Mouse (Mus musculus): ENCODE data around the gene E2f6. TPM values are rescaled to one million over a fixed set of nuclear protein-coding genes. Genes with fewer than 3 reads are reported as not detected.

Gene E2f6
- polyA plus RNA-seq, 1 experiment from 2014 or later = 65.4 TPM

DNA sequence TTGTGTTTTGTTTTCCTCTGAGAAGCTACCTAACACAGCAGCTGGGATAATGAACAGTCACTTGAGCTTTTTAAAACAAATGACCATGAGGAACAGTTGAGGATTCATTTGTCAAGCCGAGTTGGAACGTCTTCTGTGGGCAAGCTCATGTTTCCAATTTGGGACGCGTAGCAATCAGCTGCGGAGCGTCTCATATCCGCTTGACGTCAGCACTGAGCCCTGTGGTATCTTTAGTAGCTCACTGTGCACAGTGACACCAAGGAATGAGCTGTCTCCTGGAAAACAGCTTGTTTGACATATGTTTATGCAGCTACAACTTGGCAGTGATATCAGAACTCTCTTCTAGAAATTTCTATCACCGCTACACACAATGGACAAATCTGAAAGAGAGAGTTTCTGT is 25.4 kb downstream of the E2f6 start:
- 77% methylated on average over 9 of the region's 9 CpGs for WGBS
- H3K9me3 ChIP-seq = peaks cover 9% of the 10 kb centered on the region; the same call in 1 of the 2 replicates

DNA sequence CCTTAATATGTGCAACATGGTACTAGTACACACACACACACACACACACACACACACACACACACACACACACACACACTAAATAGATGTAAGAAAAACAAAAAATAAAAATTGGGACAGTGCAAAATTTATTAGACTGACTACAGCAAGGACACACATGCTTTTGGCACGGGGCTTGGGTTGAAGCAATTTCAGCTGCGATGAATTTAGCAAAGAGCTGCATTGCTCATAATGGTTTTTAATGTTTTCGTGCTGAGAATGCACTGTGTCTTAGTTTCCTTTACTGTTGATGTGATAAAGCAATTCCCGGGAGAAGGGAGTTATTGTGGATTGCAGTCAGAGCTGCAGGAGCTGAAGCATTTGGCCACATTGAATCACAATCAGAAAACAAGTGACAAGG is 27.0 kb downstream of the E2f6 start:
- no peak overlapping the region for H3K27ac ChIP-seq
- DNase-seq (ENCODE audit: low spot score) = no peak
- no peaks in the 10 kb centered on the region for H3K27me3 ChIP-seq (ENCODE audit: insufficient read depth, poor library complexity, severe bottlenecking)
- no peaks in the 10 kb centered on the region for H3K36me3 ChIP-seq
- peaks cover 9% of the 10 kb centered on the region; the same call in 1 of the 2 replicates for H3K9me3 ChIP-seq
- 0 out of 2 replicates have a peak, but pooled peaks cover 12% of the 10 kb centered on the region for H3K4me1 ChIP-seq (replicated peaks)
- WGBS = 93% methylated on average over 4 of the region's 4 CpGs
- H3K4me3 ChIP-seq = no peak overlapping the region

More for the DNA sequence above, 25.4 kb downstream of the E2f6 start:
- Histone ChIP-seq H3K27me3 (ENCODE audit: insufficient read depth, poor library complexity, severe bottlenecking) (no peaks in the 10 kb centered on the region), H3K36me3 (no peaks in the 10 kb centered on the region), H3K4me1 (replicated peaks) (peaks cover 12% of the 10 kb centered on the region; the same call in 1 of the 2 replicates), H3K4me3 (no peak overlapping the region), H3K27ac (no peak overlapping the region)
- DNase-seq (ENCODE audit: low spot score) = no peak

- 85% methylated on average over 8 of the region's 8 CpGs for WGBS
Observed at GRCm38 (mm10) chr12:16840842-16841782, 30.3 kb downstream of the E2f6 start.

GRCm38 (mm10) chr12:16844623-16845592 is 34.1 kb downstream of the E2f6 start:
- Histone ChIP-seq H3K27me3 (ENCODE audit: insufficient read depth, poor library complexity, severe bottlenecking) (no peaks in the 10 kb centered on the region), H3K9me3 (no peaks in the 10 kb centered on the region), H3K4me3 (no peak overlapping the region), H3K4me1 (replicated peaks) (peaks cover 3% of the 10 kb centered on the region), H3K27ac (no peak overlapping the region), H3K36me3 (no peaks in the 10 kb centered on the region)
- no peak for DNase-seq (ENCODE audit: low spot score)
- WGBS = 75% methylated on average over 14 of the region's 14 CpGs

More at GRCm38 (mm10) chr12:16840842-16841782, 30.3 kb downstream of the E2f6 start:
- Histone ChIP-seq H3K4me3 (no peak overlapping the region), H3K27me3 (ENCODE audit: insufficient read depth, poor library complexity, severe bottlenecking) (no peaks in the 10 kb centered on the region), H3K36me3 (no peaks in the 10 kb centered on the region), H3K4me1 (replicated peaks) (0 out of 2 replicates have a peak, but pooled peaks cover 2% of the 10 kb centered on the region), H3K9me3 (peaks cover 9% of the 10 kb centered on the region; the same call in 1 of the 2 replicates), H3K27ac (no peak overlapping the region)
- no peak for DNase-seq (ENCODE audit: low spot score)

DNA sequence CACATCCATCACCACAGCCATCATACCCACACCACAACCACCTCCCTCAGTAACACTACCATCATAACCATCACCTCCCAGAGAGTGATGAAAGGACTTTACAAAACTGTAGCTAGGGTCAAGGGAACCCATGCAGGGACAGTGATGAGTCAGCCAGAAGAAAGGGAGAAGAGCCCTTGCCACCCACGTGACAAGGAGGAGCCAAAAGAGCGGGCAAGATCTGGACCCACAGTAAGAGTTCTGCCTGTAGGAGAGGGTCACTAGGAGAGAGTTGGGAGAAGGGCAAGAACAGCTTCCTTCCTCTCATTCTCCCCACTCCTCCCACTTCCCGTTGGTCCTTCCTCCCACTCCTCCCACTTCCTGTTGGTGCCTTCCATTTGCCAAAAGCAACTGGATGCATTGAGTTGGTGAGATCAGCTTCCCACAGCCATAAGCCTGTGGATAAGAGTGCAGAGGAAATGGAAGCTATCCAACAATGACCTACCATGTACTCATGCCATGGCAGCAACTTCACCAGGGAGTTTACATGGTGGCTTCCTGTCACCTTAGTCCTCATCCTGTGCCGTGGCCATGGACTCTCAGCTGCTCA is 36.5 kb downstream of the E2f6 start:
- WGBS = 87% methylated on average over 4 of the region's 4 CpGs
- Histone ChIP-seq H3K4me3 (no peak overlapping the region), H3K4me1 (replicated peaks) (peaks cover 19% of the 10 kb centered on the region), H3K9me3 (no peaks in the 10 kb centered on the region), H3K27ac (no peak overlapping the region), H3K36me3 (no peaks in the 10 kb centered on the region), H3K27me3 (ENCODE audit: insufficient read depth, poor library complexity, severe bottlenecking) (no peaks in the 10 kb centered on the region)
- DNase-seq (ENCODE audit: low spot score) = no peak

DNA sequence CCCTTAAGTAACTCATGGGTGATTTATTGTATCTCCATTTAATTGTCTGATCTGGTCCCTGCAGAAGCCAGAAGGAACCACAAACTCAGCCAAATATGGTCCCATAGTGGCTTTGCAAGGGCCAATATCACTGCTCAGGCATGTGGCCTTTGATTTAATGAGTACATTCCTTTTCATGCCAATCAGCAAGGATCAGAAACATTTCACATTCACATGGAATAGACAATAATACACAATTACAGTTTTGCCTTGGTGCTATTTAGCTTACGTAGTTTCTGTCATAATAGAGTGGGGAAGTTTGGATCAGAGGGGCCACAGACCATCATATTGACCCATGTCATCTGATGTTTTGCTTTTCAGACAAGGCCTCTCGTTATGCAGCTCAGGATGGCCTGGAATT is 37.7 kb downstream of the E2f6 start:
- 85% methylated on average over 2 of the region's 2 CpGs for WGBS

GRCm38 (mm10) chr12:16849821-16850220 is 39.1 kb downstream of the E2f6 start:
- Histone ChIP-seq H3K27me3 (ENCODE audit: insufficient read depth, poor library complexity, severe bottlenecking) (no peaks in the 10 kb centered on the region), H3K4me3 (no peak overlapping the region), H3K9me3 (no peaks in the 10 kb centered on the region), H3K4me1 (replicated peaks) (peaks cover 19% of the 10 kb centered on the region), H3K27ac (no peak overlapping the region), H3K36me3 (no peaks in the 10 kb centered on the region)
- WGBS = 80% methylated on average over 2 of the region's 2 CpGs
- no peak for DNase-seq (ENCODE audit: low spot score)

More for the DNA sequence above, 37.7 kb downstream of the E2f6 start:
- H3K4me1 ChIP-seq (replicated peaks) = peaks cover 19% of the 10 kb centered on the region
- no peaks in the 10 kb centered on the region for H3K9me3 ChIP-seq
- no peak for DNase-seq (ENCODE audit: low spot score)
- H3K27me3 ChIP-seq (ENCODE audit: insufficient read depth, poor library complexity, severe bottlenecking) = no peaks in the 10 kb centered on the region
- no peak overlapping the region for H3K27ac ChIP-seq
- H3K36me3 ChIP-seq = no peaks in the 10 kb centered on the region
- no peak overlapping the region for H3K4me3 ChIP-seq

GRCm38 (mm10) chr12:16850431-16851375 is 39.9 kb downstream of the E2f6 start:
- 44% methylated on average over 16 of the region's 16 CpGs for WGBS
- peaks cover 21% of the 10 kb centered on the region for H3K4me1 ChIP-seq (replicated peaks)
- H3K36me3 ChIP-seq = no peaks in the 10 kb centered on the region
- no peaks in the 10 kb centered on the region for H3K27me3 ChIP-seq (ENCODE audit: insufficient read depth, poor library complexity, severe bottlenecking)
- no peaks in the 10 kb centered on the region for H3K9me3 ChIP-seq
- H3K4me3 ChIP-seq = no peak overlapping the region
- DNase-seq (ENCODE audit: low spot score) = peak; percentile 74
- peak overlapping the region; percentile 36; the same call in 1 of the 2 replicates for H3K27ac ChIP-seq

DNA sequence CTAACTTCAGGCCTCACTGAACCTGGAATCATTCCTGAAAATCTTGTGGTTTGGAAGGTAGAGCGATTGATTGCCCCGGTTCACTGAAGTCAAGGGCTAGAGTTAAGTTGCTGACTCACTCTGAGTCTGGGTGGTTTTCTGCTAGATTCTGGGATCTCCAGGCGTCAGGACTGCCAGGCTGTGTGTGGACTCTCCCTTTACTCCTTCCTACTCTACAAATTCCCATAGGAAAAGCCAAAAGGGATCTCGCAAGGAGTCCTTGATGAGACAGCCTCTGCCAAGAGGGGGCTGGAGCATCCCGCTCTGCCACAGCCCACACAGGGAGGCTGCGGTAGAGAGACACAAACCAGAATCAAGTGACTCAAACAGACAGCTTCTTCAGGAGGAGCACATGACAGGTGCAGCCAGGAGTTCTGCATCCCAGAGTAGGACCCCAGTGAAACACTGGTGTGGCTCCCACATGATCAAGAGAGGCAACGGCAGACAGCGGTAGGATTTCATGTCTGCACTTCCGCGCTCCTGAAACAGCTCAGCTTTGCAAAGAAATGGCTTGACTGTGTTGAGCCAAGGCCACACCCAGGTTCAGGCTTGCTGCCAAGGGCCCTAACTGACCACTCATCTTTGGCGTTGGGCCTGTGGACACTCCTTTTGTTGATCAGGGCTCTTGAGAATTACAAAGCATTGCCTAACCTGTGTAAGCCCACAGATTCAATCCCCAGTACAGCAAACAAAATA is 42.8 kb downstream of the E2f6 start:
- no peaks in the 10 kb centered on the region for H3K9me3 ChIP-seq
- H3K4me1 ChIP-seq (replicated peaks) = peaks cover 29% of the 10 kb centered on the region
- H3K4me3 ChIP-seq = no peak overlapping the region
- WGBS = 91% methylated on average over 11 of the region's 11 CpGs
- no peak for DNase-seq (ENCODE audit: low spot score)
- H3K27ac ChIP-seq = no peak overlapping the region
- H3K27me3 ChIP-seq (ENCODE audit: insufficient read depth, poor library complexity, severe bottlenecking) = no peaks in the 10 kb centered on the region
- H3K36me3 ChIP-seq = no peaks in the 10 kb centered on the region

DNA sequence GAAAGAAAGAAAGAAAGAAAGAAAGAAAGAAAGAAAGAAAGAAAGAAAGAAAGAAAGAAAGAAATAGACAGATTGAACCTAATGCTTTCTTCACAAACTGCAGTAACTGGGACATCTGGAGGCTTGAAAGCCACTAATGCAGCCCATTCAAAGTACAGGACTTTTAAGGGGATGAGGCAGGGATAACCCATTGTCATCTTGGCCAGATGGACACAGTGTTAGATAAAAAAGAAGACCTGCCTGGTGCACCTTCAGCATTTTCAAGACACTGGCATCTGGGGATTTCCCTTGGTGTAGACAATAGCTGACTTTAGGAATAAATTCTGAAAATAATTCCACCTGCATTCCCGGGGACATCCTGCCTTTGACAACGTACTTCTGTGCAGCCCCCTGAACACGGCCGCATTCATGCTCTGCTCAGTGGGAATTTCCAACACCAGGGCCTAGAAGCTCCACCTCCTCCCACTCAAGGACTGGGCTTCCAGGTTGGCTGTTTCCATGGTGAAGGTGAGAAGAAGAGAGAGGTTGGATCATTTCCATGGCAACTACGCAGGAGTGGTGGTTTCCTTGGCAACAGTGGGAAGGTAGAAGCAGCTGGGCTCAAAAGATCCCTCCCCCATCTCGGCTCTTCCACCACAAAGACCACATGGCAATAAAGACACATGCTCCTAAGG is 45.0 kb downstream of the E2f6 start:
- peak; percentile 34 for DNase-seq (ENCODE audit: low spot score)
- Histone ChIP-seq H3K4me1 (replicated peaks) (peaks cover 17% of the 10 kb centered on the region), H3K9me3 (no peaks in the 10 kb centered on the region), H3K27me3 (ENCODE audit: insufficient read depth, poor library complexity, severe bottlenecking) (no peaks in the 10 kb centered on the region), H3K27ac (peak overlapping the region; percentile 41), H3K36me3 (no peaks in the 10 kb centered on the region), H3K4me3 (no peak overlapping the region)
- 33% methylated on average over 6 of the region's 6 CpGs for WGBS

GRCm38 (mm10) chr12:16856306-16856679 is 45.5 kb downstream of the E2f6 start:
- no peaks in the 10 kb centered on the region for H3K27me3 ChIP-seq (ENCODE audit: insufficient read depth, poor library complexity, severe bottlenecking)
- peak overlapping the region; percentile 6; the same call in 1 of the 2 replicates for H3K27ac ChIP-seq
- H3K4me1 ChIP-seq (replicated peaks) = peaks cover 12% of the 10 kb centered on the region
- H3K36me3 ChIP-seq = no peaks in the 10 kb centered on the region
- no peak overlapping the region for H3K4me3 ChIP-seq
- WGBS = 59% methylated on average over 2 of the region's 2 CpGs
- no peak for DNase-seq (ENCODE audit: low spot score)
- no peaks in the 10 kb centered on the region for H3K9me3 ChIP-seq

Measured in hindbrain, embryonic 10.5 days (tissue).